Mouse (Mus musculus): ENCODE results near the gene Scml4. TPM values are rescaled to one million over a fixed set of nuclear protein-coding genes. Genes with fewer than 3 reads are reported as not detected.
A peak's percentile ranks its signal among the peaks of the same experiment; 100 is the strongest.

Gene Scml4
- polyA plus RNA-seq, 1 experiment from 2014 or later = 0.13 TPM

DNA sequence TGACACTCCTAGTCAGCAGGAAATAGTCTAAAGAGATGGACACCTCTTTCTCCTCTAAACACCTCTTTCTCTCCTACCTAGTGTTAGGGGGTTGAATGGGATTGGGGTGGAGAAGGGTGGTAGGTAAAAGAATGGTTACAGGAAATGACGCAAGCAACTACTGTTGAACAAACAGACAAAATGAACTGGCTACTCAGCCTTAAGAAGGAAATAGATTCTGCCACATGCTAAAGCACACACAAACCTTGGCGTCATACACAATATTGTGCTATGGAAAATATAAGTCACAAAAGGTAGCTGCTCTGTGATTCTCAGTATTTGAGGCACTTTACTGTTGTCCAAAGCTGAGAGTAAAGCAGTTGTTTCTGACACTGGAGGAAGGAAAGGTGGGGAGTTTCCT, 21.4 kb upstream of the Scml4 start:
- DNase-seq (ENCODE audit: low spot score) (no peak), ATAC-seq (ENCODE audit: insufficient number of reproducible peaks, low FRiP score, low TSS enrichment, low read depth) (no peak)
- Histone ChIP-seq H3K4me2 (ENCODE audit: low read depth, severe bottlenecking) (no peak overlapping the region), H3K9me3 (ENCODE audit: control insufficient read depth, low read length) (no peaks in the 10 kb centered on the region), H3K36me3 (ENCODE audit: control insufficient read depth, insufficient read depth, low read length) (peaks cover 2% of the 10 kb centered on the region; the same call in 1 of the 2 replicates), H3K4me1 (ENCODE audit: control insufficient read depth, insufficient read depth, low read length) (no peaks in the 10 kb centered on the region), H3K27ac (replicated peaks; ENCODE audit: low read depth, low read length) (no peak overlapping the region), H3K4me3 (ENCODE audit: low read depth, low read length) (no peak overlapping the region), H3K9ac (ENCODE audit: low read length) (no peak overlapping the region), H3K27me3 (ENCODE audit: control insufficient read depth, insufficient read depth, low read length) (no peaks in the 10 kb centered on the region)
- WGBS = 94% methylated on average over 2 of the region's 2 CpGs

- H3K4me1 ChIP-seq (ENCODE audit: control insufficient read depth, insufficient read depth, low read length) = no peaks in the 10 kb centered on the region
- ATAC-seq (ENCODE audit: insufficient number of reproducible peaks, low FRiP score, low TSS enrichment, low read depth) (no peak), DNase-seq (ENCODE audit: low spot score) (no peak)
- H3K4me3 ChIP-seq (ENCODE audit: low read depth, low read length) = no peak overlapping the region
- H3K9ac ChIP-seq (ENCODE audit: low read length) = no peak overlapping the region
- H3K9me3 ChIP-seq (ENCODE audit: control insufficient read depth, low read length) = no peaks in the 10 kb centered on the region
- WGBS = 94% methylated on average over 11 of the region's 11 CpGs
- H3K27me3 ChIP-seq (ENCODE audit: control insufficient read depth, insufficient read depth, low read length) = no peaks in the 10 kb centered on the region
- peaks cover 2% of the 10 kb centered on the region; the same call in 1 of the 2 replicates for H3K36me3 ChIP-seq (ENCODE audit: control insufficient read depth, insufficient read depth, low read length)
- no peak overlapping the region for H3K4me2 ChIP-seq (ENCODE audit: low read depth, severe bottlenecking)
- no peak overlapping the region for H3K27ac ChIP-seq (replicated peaks; ENCODE audit: low read depth, low read length)
Measured at GRCm38 (mm10) chr10:42840036-42840435, 20.1 kb upstream of the Scml4 start.

GRCm38 (mm10) chr10:42841531-42842195, 18.5 kb upstream of the Scml4 start:
- H3K27me3 ChIP-seq (ENCODE audit: control insufficient read depth, insufficient read depth, low read length) = no peaks in the 10 kb centered on the region
- H3K4me1 ChIP-seq (ENCODE audit: control insufficient read depth, insufficient read depth, low read length) = no peaks in the 10 kb centered on the region
- H3K9me3 ChIP-seq (ENCODE audit: control insufficient read depth, low read length) = no peaks in the 10 kb centered on the region
- 64% methylated on average over 16 of the region's 16 CpGs for WGBS
- no peak overlapping the region for H3K9ac ChIP-seq (ENCODE audit: low read length)
- no peak overlapping the region for H3K4me3 ChIP-seq (ENCODE audit: low read depth, low read length)
- no peak overlapping the region for H3K4me2 ChIP-seq (ENCODE audit: low read depth, severe bottlenecking)
- DNase-seq (ENCODE audit: low spot score) (peak; percentile 46), ATAC-seq (ENCODE audit: insufficient number of reproducible peaks, low FRiP score, low TSS enrichment, low read depth) (no peak)
- H3K27ac ChIP-seq (replicated peaks; ENCODE audit: low read depth, low read length) = no peak overlapping the region
- H3K36me3 ChIP-seq (ENCODE audit: control insufficient read depth, insufficient read depth, low read length) = no peaks in the 10 kb centered on the region; the same call in 1 of the 2 replicates

DNA sequence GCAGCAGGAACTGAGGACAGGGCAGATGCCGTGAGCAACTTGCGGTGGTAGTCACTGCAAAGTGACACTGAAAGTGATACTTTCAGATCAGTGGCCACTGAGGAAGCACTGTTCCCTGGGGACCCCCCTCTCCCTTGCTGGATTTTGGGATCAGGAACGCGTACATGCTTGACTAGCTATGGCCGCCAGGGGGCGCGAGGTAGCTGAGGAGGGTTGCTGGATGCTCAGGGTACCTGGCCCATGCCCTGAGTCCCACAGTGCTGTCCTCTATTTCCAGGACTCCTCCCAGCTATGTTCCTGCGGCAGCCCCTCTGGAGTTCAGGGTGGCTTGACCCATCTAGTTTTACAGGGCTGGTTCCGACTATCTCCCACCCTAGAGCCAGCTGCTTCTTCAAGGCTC, 17.8 kb upstream of the Scml4 start:
- Histone ChIP-seq H3K4me3 (ENCODE audit: low read depth, low read length) (no peak overlapping the region), H3K36me3 (ENCODE audit: control insufficient read depth, insufficient read depth, low read length) (no peaks in the 10 kb centered on the region), H3K4me1 (ENCODE audit: control insufficient read depth, insufficient read depth, low read length) (no peaks in the 10 kb centered on the region), H3K4me2 (ENCODE audit: low read depth, severe bottlenecking) (no peak overlapping the region), H3K27ac (replicated peaks; ENCODE audit: low read depth, low read length) (no peak overlapping the region), H3K27me3 (ENCODE audit: control insufficient read depth, insufficient read depth, low read length) (no peaks in the 10 kb centered on the region), H3K9ac (ENCODE audit: low read length) (no peak overlapping the region), H3K9me3 (ENCODE audit: control insufficient read depth, low read length) (no peaks in the 10 kb centered on the region)
- 6% methylated on average over 9 of the region's 9 CpGs for WGBS
- DNase-seq (ENCODE audit: low spot score) (peak; percentile 87), ATAC-seq (ENCODE audit: insufficient number of reproducible peaks, low FRiP score, low TSS enrichment, low read depth) (peak; percentile 62)

DNA sequence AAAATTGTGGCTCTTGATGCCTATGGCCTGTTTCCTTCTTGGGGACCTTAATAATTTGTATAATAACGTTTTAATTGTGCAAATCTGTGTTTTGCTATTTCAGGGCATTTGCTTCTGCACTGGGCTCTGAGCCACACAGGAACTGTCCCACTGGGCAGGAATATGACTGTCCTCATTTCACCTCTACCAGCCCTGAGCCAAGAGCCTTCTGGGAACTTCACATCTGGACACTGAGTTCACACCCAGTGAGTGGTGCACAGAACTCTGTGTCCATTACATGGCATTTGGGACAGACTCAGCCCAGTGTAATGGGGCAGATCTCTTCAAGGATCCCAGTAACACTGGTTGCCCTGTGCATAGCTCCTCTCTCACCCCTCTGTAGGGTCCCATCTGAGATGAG, 16.8 kb upstream of the Scml4 start:
- ATAC-seq (ENCODE audit: insufficient number of reproducible peaks, low FRiP score, low TSS enrichment, low read depth) (no peak), DNase-seq (ENCODE audit: low spot score) (no peak)
- Histone ChIP-seq H3K9ac (ENCODE audit: low read length) (no peak overlapping the region), H3K36me3 (ENCODE audit: control insufficient read depth, insufficient read depth, low read length) (no peaks in the 10 kb centered on the region), H3K4me3 (ENCODE audit: low read depth, low read length) (no peak overlapping the region), H3K4me2 (ENCODE audit: low read depth, severe bottlenecking) (no peak overlapping the region), H3K4me1 (ENCODE audit: control insufficient read depth, insufficient read depth, low read length) (no peaks in the 10 kb centered on the region), H3K27me3 (ENCODE audit: control insufficient read depth, insufficient read depth, low read length) (no peaks in the 10 kb centered on the region), H3K27ac (replicated peaks; ENCODE audit: low read depth, low read length) (no peak overlapping the region), H3K9me3 (ENCODE audit: control insufficient read depth, low read length) (no peaks in the 10 kb centered on the region)
- WGBS = 71% methylated on average over 1 of the region's 1 CpGs

DNA sequence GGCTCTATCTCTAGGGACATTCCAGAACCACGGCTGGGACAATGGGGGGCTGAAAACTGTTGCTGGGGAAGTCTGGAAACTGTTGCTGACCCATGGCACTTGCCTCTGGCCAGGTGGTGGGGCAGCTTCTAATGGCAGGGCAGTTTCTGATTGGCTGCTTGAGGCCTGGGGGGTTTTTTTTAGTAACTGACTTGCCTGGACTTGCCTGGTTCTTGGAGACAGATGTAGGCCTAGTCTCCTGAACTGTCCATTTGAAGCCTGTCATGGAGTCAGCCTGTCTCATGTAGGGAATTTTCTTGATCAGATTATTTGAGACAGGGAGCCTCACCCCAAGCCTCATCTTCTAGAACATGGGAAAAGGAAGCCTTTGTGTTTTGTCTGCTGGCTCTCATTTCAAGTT, 14.7 kb upstream of the Scml4 start:
- 65% methylated on average over 1 of the region's 1 CpGs for WGBS
- Histone ChIP-seq H3K9ac (ENCODE audit: low read length) (no peak overlapping the region), H3K36me3 (ENCODE audit: control insufficient read depth, insufficient read depth, low read length) (no peaks in the 10 kb centered on the region), H3K27me3 (ENCODE audit: control insufficient read depth, insufficient read depth, low read length) (no peaks in the 10 kb centered on the region), H3K4me3 (ENCODE audit: low read depth, low read length) (no peak overlapping the region), H3K4me1 (ENCODE audit: control insufficient read depth, insufficient read depth, low read length) (no peaks in the 10 kb centered on the region), H3K9me3 (ENCODE audit: control insufficient read depth, low read length) (no peaks in the 10 kb centered on the region), H3K4me2 (ENCODE audit: low read depth, severe bottlenecking) (no peak overlapping the region), H3K27ac (replicated peaks; ENCODE audit: low read depth, low read length) (no peak overlapping the region)
- ATAC-seq (ENCODE audit: insufficient number of reproducible peaks, low FRiP score, low TSS enrichment, low read depth) (no peak), DNase-seq (ENCODE audit: low spot score) (no peak)

- Histone ChIP-seq H3K4me2 (ENCODE audit: low read depth, severe bottlenecking) (no peak overlapping the region), H3K27ac (replicated peaks; ENCODE audit: low read depth, low read length) (no peak overlapping the region), H3K9me3 (ENCODE audit: control insufficient read depth, low read length) (no peaks in the 10 kb centered on the region), H3K9ac (ENCODE audit: low read length) (no peak overlapping the region), H3K36me3 (ENCODE audit: control insufficient read depth, insufficient read depth, low read length) (no peaks in the 10 kb centered on the region), H3K4me3 (ENCODE audit: low read depth, low read length) (no peak overlapping the region), H3K27me3 (ENCODE audit: control insufficient read depth, insufficient read depth, low read length) (no peaks in the 10 kb centered on the region), H3K4me1 (ENCODE audit: control insufficient read depth, insufficient read depth, low read length) (no peaks in the 10 kb centered on the region)
- no peak for ATAC-seq (ENCODE audit: insufficient number of reproducible peaks, low FRiP score, low TSS enrichment, low read depth)
- WGBS = 87% methylated on average over 13 of the region's 13 CpGs
- DNase-seq (ENCODE audit: low spot score) = no peak
Measured at GRCm38 (mm10) chr10:42848179-42849080, 11.7 kb upstream of the Scml4 start.

- DNase-seq (ENCODE audit: low spot score) = no peak
- H3K27me3 ChIP-seq (ENCODE audit: control insufficient read depth, insufficient read depth, low read length) = no peaks in the 10 kb centered on the region
- no peak overlapping the region for H3K4me2 ChIP-seq (ENCODE audit: low read depth, severe bottlenecking)
- no peak overlapping the region for H3K27ac ChIP-seq (replicated peaks; ENCODE audit: low read depth, low read length)
- no peak overlapping the region for H3K9ac ChIP-seq (ENCODE audit: low read length)
- H3K36me3 ChIP-seq (ENCODE audit: control insufficient read depth, insufficient read depth, low read length) = no peaks in the 10 kb centered on the region
- ATAC-seq (ENCODE audit: insufficient number of reproducible peaks, low FRiP score, low TSS enrichment, low read depth) = no peak
- no peak overlapping the region for H3K4me3 ChIP-seq (ENCODE audit: low read depth, low read length)
- H3K4me1 ChIP-seq (ENCODE audit: control insufficient read depth, insufficient read depth, low read length) = no peaks in the 10 kb centered on the region
- whole genome bisulfite sequencing = 92% methylated on average over 7 of the region's 7 CpGs
- H3K9me3 ChIP-seq (ENCODE audit: control insufficient read depth, low read length) = no peaks in the 10 kb centered on the region
Measured at GRCm38 (mm10) chr10:42849081-42849400, 11.1 kb upstream of the Scml4 start.
